Mouse (Mus musculus) myocyte (in vitro differentiated cells): Measurements from ENCODE around the gene Tpst2.

Source experiments
- MYOD1 ChIP-seq, 3 experiments: IDR thresholded peaks; one replicate each; pipeline ENCODE4 v1.6.1; 2011; ENCODE audit warnings: control low read depth in 2 of 3, low read depth in 2 of 3, mild to moderate bottlenecking in 2 of 3, moderate library complexity in 1 of 3; ENCODE audit not compliant: insufficient read length in 2 of 3, control insufficient read depth in 1 of 3
- POLR2A ChIP-seq: IDR thresholded peaks from one replicate; pipeline ENCODE4 v1.6.1; 2011; ENCODE audit warnings: low read depth, mild to moderate bottlenecking, control low read depth, moderate library complexity; ENCODE audit not compliant: insufficient read length
- POLR2AphosphoS2 ChIP-seq: IDR thresholded peaks from one replicate; pipeline ENCODE4 v1.6.1; 2011; ENCODE audit warnings: low read depth, control low read depth; ENCODE audit not compliant: insufficient read length
- REST ChIP-seq: IDR thresholded peaks from one replicate; pipeline ENCODE4 v1.6.1; 2011; ENCODE audit warnings: mild to moderate bottlenecking, control low read depth, moderate library complexity; ENCODE audit not compliant: insufficient read depth, insufficient read length
- TCF12 ChIP-seq: IDR thresholded peaks from one replicate; pipeline ENCODE4 v1.6.1; 2011; ENCODE audit warnings: mild to moderate bottlenecking, control low read depth; ENCODE audit not compliant: poor library complexity, insufficient read depth, severe bottlenecking
- TCF3 ChIP-seq: IDR thresholded peaks from one replicate; pipeline ENCODE4 v1.6.1; 2011; ENCODE audit warnings: low read depth, control low read depth; ENCODE audit not compliant: insufficient read length
- USF1 ChIP-seq: IDR thresholded peaks from one replicate; pipeline ENCODE4 v1.6.1; 2011; ENCODE audit warnings: low read depth, mild to moderate bottlenecking, control low read depth, moderate library complexity

GRCm38 (mm10) chr5:112257896-112258295, 18.6 kb upstream of the Tpst2 start:
- no peak for TF ChIP-seq POLR2A
- TF ChIP-seq POLR2AphosphoS2, result no peak
- TF ChIP-seq TCF3, result no peak
- no peak for TF ChIP-seq USF1
- TF ChIP-seq TCF12, result no peak
- no peak for TF ChIP-seq REST
- TF ChIP-seq MYOD1 (IDR thresholded peaks at IDR 0.05; ENCODE audit: control insufficient read depth in 1 of 3, insufficient read length in 2 of 3, low read depth in 2 of 3), result no peak
